ENCODE assay signal across 21 mouse cellular contexts in the genomic region with DNA sequence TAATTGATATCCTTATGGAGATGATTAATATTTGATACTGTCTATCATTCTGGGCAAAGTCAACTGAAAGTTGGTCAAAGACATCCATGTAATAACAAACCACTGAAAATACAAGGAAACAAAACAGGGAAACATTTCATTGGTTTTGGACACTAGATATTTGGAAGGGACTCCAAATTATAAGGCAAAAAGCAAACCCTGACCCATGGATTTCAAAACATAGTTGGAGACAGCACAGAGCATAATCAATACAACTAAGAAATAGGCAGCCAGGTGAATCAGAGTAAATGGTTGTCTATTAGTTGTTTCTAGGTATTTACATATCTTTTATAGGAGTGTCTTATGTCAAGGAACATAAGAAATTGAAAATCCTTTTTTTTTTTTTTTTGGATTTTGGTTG. TPM values are rescaled to one million over a fixed set of nuclear protein-coding genes. Genes with fewer than 3 reads are reported as not detected.
DNase-seq lines count a peak whose midpoint lies in the region; ATAC-seq and TF ChIP-seq lines count a peak whose summit lies in the region.
"Had no signal": no experiment of that assay in that cellular context is flagged by ENCODE, and none has a peak within 500 bp of the region (broad histone marks: within the 10 kb centered on the region; RNA-seq: fewer than 3 reads in every experiment).

No protein-coding gene starts in this region.

- TF ChIP-seq CTCF in liver, adult 2 months (IDR thresholded peaks at IDR 0.05; ENCODE audit: low read depth, low read length): no peak

- H3K9me3 ChIP-seq in liver, embryonic 12.5 days (replicated peaks): no peaks in the 10 kb centered on the region

- no peak overlapping the region for H3K9ac ChIP-seq in liver, adult 2 months (ENCODE audit: low read depth, low read length)
- H3K9ac ChIP-seq in liver, embryonic 12.5 days: no peak overlapping the region

- TF ChIP-seq POLR2A in liver, adult 2 months (IDR thresholded peaks at IDR 0.05; ENCODE audit: extremely low read depth, insufficient read depth, low read length): no peak

- no peaks in the 10 kb centered on the region for H3K79me2 ChIP-seq in liver, adult 2 months (ENCODE audit: control insufficient read depth, insufficient read depth, low read length)

- no peak for ATAC-seq in liver, embryonic 12.5 days
- ATAC-seq: activated CD4-positive, CD25-positive, alpha-beta regulatory T cell, adult 4 months; CD4-positive, CD25-positive, alpha-beta regulatory T cell, adult 4 months; Patski had no signal

- DNase-seq in liver, adult 2 months (ENCODE audit: extremely low read depth, low read depth, low spot score): peak; percentile 92
- DNase-seq: adrenal gland, adult 2 months; adrenal gland, adult 8-10 months; adrenal gland, postnatal 10 days; adrenal gland, postnatal 14 days; adrenal gland, postnatal 25 days; adrenal gland, postnatal 36 days; B cell, adult 2 months; cerebellum, adult 11 months; cerebellum, adult 11-12 months; cerebellum, adult 18-20 months; cerebellum, adult 2 months had no signal

- no peaks in the 10 kb centered on the region for H3K27me3 ChIP-seq in liver, adult 2 months (ENCODE audit: control insufficient read depth, insufficient read depth, low read length)
- H3K27me3 ChIP-seq in liver, embryonic 12.5 days (replicated peaks): no peaks in the 10 kb centered on the region
- H3K27me3 ChIP-seq: CH12.LX, Patski had no signal

- peaks cover 17% of the 10 kb centered on the region; the same call in 1 of the 2 replicates for H3K4me1 ChIP-seq in liver, adult 2 months (ENCODE audit: control insufficient read depth, insufficient read depth, low read length)
- no peaks in the 10 kb centered on the region for H3K4me1 ChIP-seq in liver, embryonic 12.5 days

- H3K4me3 ChIP-seq in liver, adult 2 months (ENCODE audit: insufficient read depth, low read depth, low read length): no peak overlapping the region
- no peak overlapping the region for H3K4me3 ChIP-seq in liver, embryonic 12.5 days

- no peak overlapping the region for H3K27ac ChIP-seq in liver, adult 2 months (replicated peaks; ENCODE audit: insufficient read depth, low read depth, low read length)
- no peak overlapping the region for H3K27ac ChIP-seq in liver, embryonic 12.5 days

- H3K36me3 ChIP-seq in liver, adult 2 months (ENCODE audit: control insufficient read depth, insufficient read depth, low read length): peaks cover 8% of the 10 kb centered on the region; the same call in 1 of the 2 replicates
- no peaks in the 10 kb centered on the region for H3K36me3 ChIP-seq in liver, embryonic 12.5 days
- H3K36me3 ChIP-seq: G1E had no signal

- H3K4me2 ChIP-seq in liver, embryonic 12.5 days: no peak overlapping the region

RNA-seq across cellular contexts. Expression of gene Cfhr2, which starts 5.2 kb away (rescaled TPM):
- 940 and 997 TPM in 2 replicates for total RNA-seq in liver, adult 2 months (2014; rRNA removed)
- polyA plus RNA-seq in liver, adult 2 months (2012; rRNA removed): 224 and 239 TPM in 2 replicates
- 0.19 TPM in 1 of 2 replicates, not detected in the other for polyA plus RNA-seq in liver, embryonic 12.5 days (2016; fragmentation: Nextera tagmentation; extraction: Ambion mirVana)
- total RNA-seq: CH12.LX, ES-E14, G1E, MEL had no signal
- polyA plus RNA-seq: activated CD4-positive, CD25-positive, alpha-beta regulatory T cell, adult 4 months; adrenal gland, adult 2 months; C2C12; CD4-positive, CD25-positive, alpha-beta regulatory T cell, adult 4 months; cerebellum, adult 2 months; G1E; Patski had no signal

Comparison
In these comparisons a context has a peak if more than half of its experiments do, and no peak if none do; other contexts are left out.
1. RNA of gene Cfhr2, which starts 5.2 kb away (polyA plus RNA-seq): 224 to 239 TPM in liver, adult 2 months; 0.19 TPM in liver, embryonic 12.5 days; every median in the first group is over 100 times any median in the second.